Mouse (Mus musculus): ENCODE measurements around the gene Camk2d. TPM values are rescaled to one million over a fixed set of nuclear protein-coding genes. Genes with fewer than 3 reads are reported as not detected.

Camk2d gene
- polyA plus RNA-seq, 1 experiment = 25.3 TPM

DNA sequence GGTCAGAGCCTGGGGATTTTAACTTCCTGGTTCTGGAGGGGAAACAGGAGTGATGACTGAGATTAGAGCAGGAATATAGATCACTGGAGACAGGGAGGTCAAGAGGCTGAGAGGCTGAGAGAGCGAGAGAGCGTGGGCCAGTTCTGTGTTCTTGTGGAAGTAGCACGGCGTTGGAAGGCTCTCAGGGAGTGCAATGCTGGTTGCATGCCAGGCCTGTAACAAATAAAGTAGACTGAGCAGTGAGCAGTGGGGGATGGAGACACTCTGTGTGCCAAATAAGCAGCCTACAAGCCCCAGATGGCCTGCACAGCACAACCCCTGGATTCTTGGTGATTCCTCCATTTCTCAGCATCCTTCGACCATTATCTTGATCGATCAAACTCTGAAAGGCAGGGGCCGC, 71.3 kb downstream of the Camk2d start:
- Histone ChIP-seq H3K4me3 (replicated peaks; ENCODE audit: control insufficient read depth, low read depth, low read length) (no peak overlapping the region), H3K27ac (ENCODE audit: control insufficient read depth, insufficient read depth, low read depth, low read length, poor library complexity) (no peak overlapping the region), H3K4me1 (ENCODE audit: control insufficient read depth, insufficient read depth, low read length) (no peaks in the 10 kb centered on the region; the same call in 1 of the 2 replicates)
- WGBS = 79% methylated on average over 7 of the region's 7 CpGs
- TF ChIP-seq POLR2A (IDR thresholded peaks at IDR 0.05; ENCODE audit: borderline replicate concordance, control insufficient read depth, low read depth, low read length) = no peak

DNA sequence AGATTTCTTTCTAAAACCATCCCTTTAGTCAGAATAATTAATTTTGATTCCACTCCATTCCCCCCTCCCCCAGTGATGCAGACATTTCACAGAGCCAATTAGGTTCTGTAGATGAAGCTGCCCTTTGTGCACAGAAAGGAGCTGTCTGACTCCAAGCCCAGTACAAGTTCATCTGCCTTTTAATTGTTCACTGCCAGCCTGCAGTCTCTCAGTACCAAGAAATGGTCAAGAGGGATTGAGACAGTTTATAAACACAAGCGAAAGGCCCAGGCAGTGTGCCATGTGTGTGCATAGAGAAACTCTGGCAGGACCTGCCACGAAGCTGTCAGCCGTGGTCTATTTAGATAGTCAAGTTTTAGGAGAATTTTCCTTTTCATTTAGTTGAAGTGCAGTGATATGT, 72.0 kb downstream of the Camk2d start:
- WGBS = 85% methylated on average over 3 of the region's 3 CpGs
- TF ChIP-seq CTCF (IDR thresholded peaks at IDR 0.05; ENCODE audit: control insufficient read depth, insufficient read depth, low read length) (no peak), POLR2A (IDR thresholded peaks at IDR 0.05; ENCODE audit: borderline replicate concordance, control insufficient read depth, low read depth, low read length) (no peak)
- H3K4me1 ChIP-seq (ENCODE audit: control insufficient read depth, insufficient read depth, low read length) = no peaks in the 10 kb centered on the region; the same call in 1 of the 2 replicates
- no peak overlapping the region for H3K27ac ChIP-seq (ENCODE audit: control insufficient read depth, insufficient read depth, low read depth, low read length, poor library complexity)
- H3K4me3 ChIP-seq (replicated peaks; ENCODE audit: control insufficient read depth, low read depth, low read length) = no peak overlapping the region

DNA sequence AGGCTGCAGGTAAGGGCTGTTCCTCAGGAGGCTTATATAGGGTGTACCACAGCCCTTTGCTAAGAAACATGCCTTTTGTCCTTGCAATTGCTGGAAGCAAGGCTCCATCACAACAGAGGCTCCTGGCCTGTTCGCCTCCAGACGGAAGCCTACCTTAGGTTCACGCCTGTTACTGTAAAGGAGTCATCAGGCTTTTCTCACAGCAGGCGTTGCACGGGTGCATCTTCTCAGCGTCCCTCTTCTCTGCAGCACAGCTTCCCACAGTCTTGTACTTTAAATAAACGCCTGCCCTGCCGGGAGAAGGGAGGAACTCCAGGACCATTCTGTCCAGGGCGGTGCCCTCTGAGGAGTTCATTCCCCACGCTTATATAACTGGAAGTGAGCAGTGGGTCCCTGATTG, 72.6 kb downstream of the Camk2d start:
- 77% methylated on average over 10 of the region's 10 CpGs for WGBS
- H3K4me1 ChIP-seq (ENCODE audit: control insufficient read depth, insufficient read depth, low read length) = no peaks in the 10 kb centered on the region; the same call in 1 of the 2 replicates
- H3K27ac ChIP-seq (ENCODE audit: control insufficient read depth, insufficient read depth, low read depth, low read length, poor library complexity) = no peak overlapping the region
- no peak overlapping the region for H3K4me3 ChIP-seq (replicated peaks; ENCODE audit: control insufficient read depth, low read depth, low read length)
- TF ChIP-seq CTCF (IDR thresholded peaks at IDR 0.05; ENCODE audit: control insufficient read depth, insufficient read depth, low read length) (no peak), POLR2A (IDR thresholded peaks at IDR 0.05; ENCODE audit: borderline replicate concordance, control insufficient read depth, low read depth, low read length) (no peak)

DNA sequence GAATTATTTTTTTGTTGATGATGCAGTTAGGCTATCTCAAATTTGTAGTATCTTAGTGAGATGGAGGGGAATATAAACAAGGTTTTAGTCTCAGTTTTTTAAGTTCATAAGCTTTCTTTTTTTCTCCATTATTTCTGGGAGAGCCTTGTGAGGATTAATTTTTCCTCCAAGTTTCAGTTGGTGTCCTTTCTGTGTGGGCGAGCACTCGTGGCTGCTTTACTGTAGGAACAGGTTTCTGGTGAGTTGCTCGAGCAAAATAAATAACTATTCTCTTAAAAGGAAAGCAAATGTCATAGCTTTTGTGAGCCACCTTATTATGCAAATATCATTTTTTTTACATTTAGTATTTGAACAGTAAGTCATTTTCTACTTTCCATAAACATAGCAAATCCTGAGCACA, 74.3 kb downstream of the Camk2d start:
- WGBS = 75% methylated on average over 3 of the region's 3 CpGs
- no peak for TF ChIP-seq CTCF (IDR thresholded peaks at IDR 0.05; ENCODE audit: control insufficient read depth, insufficient read depth, low read length)
- TF ChIP-seq POLR2A (IDR thresholded peaks at IDR 0.05; ENCODE audit: borderline replicate concordance, control insufficient read depth, low read depth, low read length) = no peak
- H3K27ac ChIP-seq (ENCODE audit: control insufficient read depth, insufficient read depth, low read depth, low read length, poor library complexity) = no peak overlapping the region
- H3K4me3 ChIP-seq (replicated peaks; ENCODE audit: control insufficient read depth, low read depth, low read length) = no peak overlapping the region
- no peaks in the 10 kb centered on the region; the same call in 1 of the 2 replicates for H3K4me1 ChIP-seq (ENCODE audit: control insufficient read depth, insufficient read depth, low read length)

DNA sequence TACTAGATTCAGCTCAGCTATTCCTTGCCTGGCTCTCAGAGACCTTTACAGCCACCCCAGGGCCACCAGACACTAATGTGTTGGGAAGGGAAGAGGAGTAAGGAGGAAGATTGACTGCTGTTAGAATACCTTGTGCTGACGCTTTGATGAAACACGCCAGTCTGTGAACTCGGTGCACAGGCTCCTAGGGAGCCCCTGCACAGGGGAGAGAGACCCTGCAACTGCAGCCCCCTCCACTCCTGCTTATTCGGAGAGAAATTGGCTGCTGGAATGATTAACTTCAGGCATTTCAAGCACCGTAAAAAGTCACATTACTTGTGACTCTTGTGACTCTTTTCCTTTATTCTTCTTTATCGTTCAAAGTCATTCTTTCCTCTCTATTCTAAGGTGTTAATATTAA, 75.2 kb downstream of the Camk2d start:
- TF ChIP-seq POLR2A (IDR thresholded peaks at IDR 0.05; ENCODE audit: borderline replicate concordance, control insufficient read depth, low read depth, low read length) = no peak
- no peak for TF ChIP-seq CTCF (IDR thresholded peaks at IDR 0.05; ENCODE audit: control insufficient read depth, insufficient read depth, low read length)
- 78% methylated on average over 6 of the region's 6 CpGs for WGBS
- Histone ChIP-seq H3K27ac (ENCODE audit: control insufficient read depth, insufficient read depth, low read depth, low read length, poor library complexity) (no peak overlapping the region), H3K4me1 (ENCODE audit: control insufficient read depth, insufficient read depth, low read length) (no peaks in the 10 kb centered on the region; the same call in 1 of the 2 replicates), H3K4me3 (replicated peaks; ENCODE audit: control insufficient read depth, low read depth, low read length) (no peak overlapping the region)

DNA sequence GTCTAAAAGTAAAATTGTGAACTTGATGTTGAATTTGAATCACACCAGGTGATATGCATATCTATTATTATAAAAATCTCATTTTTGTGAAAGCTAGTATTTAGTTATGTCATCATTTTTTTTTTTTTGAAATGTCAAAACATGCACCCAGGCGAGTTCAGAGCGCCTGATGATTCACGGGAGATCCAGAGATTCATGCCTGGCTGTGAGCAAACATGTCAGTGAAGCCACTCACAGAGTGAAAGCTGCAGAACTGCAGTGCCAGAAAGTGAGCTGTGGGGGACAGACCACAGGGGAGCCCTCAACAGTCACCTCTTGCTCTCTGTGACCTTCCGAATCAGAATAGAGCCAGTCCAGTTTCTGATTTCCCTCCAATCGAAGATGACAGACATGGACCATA, 84.9 kb downstream of the Camk2d start:
- H3K4me1 ChIP-seq (ENCODE audit: control insufficient read depth, insufficient read depth, low read length) = no peaks in the 10 kb centered on the region
- WGBS = 78% methylated on average over 5 of the region's 5 CpGs
- no peak overlapping the region for H3K27ac ChIP-seq (ENCODE audit: control insufficient read depth, insufficient read depth, low read depth, low read length, poor library complexity)
- no peak overlapping the region for H3K4me3 ChIP-seq (replicated peaks; ENCODE audit: control insufficient read depth, low read depth, low read length)
- TF ChIP-seq POLR2A (IDR thresholded peaks at IDR 0.05; ENCODE audit: borderline replicate concordance, control insufficient read depth, low read depth, low read length) (no peak), CTCF (IDR thresholded peaks at IDR 0.05; ENCODE audit: control insufficient read depth, insufficient read depth, low read length) (no peak)

DNA sequence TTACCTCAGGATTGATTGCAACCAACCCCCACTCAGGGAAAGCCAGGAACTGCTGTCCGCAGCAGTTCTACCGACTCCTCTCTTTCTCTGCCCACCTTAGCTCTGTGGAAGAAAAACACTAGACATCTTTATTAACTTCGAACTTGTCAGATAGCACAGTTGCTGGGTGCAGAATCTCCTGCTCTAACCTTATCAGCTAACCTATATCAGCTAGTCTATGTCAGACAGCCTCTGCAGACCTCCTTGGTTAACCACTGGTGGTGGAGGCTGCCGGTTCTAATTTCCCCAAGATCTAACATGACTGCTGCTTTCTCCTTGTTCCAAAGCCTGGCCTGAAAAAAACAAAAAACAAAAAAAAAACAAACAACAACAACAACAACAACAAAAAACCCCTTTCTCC, 85.9 kb downstream of the Camk2d start:
- TF ChIP-seq CTCF (IDR thresholded peaks at IDR 0.05; ENCODE audit: control insufficient read depth, insufficient read depth, low read length) (no peak), POLR2A (IDR thresholded peaks at IDR 0.05; ENCODE audit: borderline replicate concordance, control insufficient read depth, low read depth, low read length) (no peak)
- Histone ChIP-seq H3K4me1 (ENCODE audit: control insufficient read depth, insufficient read depth, low read length) (no peaks in the 10 kb centered on the region), H3K4me3 (replicated peaks; ENCODE audit: control insufficient read depth, low read depth, low read length) (no peak overlapping the region), H3K27ac (ENCODE audit: control insufficient read depth, insufficient read depth, low read depth, low read length, poor library complexity) (no peak overlapping the region)
- WGBS = 57% methylated on average over 4 of the region's 4 CpGs

DNA sequence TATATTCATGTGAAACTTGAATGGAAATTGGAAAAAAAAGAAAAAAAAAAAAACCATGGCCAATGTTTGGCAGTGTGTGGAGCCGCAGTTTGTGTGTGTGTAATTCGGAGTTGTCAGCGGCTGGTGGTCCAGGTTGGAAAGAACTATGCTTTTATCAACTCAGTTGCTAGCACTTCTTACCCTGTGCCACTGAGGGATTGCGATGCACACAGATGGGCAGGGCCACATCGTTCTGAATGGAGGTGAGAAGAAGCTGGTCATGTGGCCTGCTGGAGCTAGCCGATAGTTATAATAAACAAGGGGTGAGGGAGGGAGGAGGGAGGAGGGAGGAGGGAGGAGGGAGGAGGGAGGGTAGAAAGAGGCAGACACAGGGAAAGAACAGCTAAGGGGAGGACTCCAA, 89.3 kb downstream of the Camk2d start:
- WGBS = 88% methylated on average over 6 of the region's 6 CpGs
- no peaks in the 10 kb centered on the region for H3K4me1 ChIP-seq (ENCODE audit: control insufficient read depth, insufficient read depth, low read length)
- TF ChIP-seq CTCF (IDR thresholded peaks at IDR 0.05; ENCODE audit: control insufficient read depth, insufficient read depth, low read length) = no peak
- no peak for TF ChIP-seq POLR2A (IDR thresholded peaks at IDR 0.05; ENCODE audit: borderline replicate concordance, control insufficient read depth, low read depth, low read length)
- no peak overlapping the region for H3K4me3 ChIP-seq (replicated peaks; ENCODE audit: control insufficient read depth, low read depth, low read length)
- no peak overlapping the region for H3K27ac ChIP-seq (ENCODE audit: control insufficient read depth, insufficient read depth, low read depth, low read length, poor library complexity)

DNA sequence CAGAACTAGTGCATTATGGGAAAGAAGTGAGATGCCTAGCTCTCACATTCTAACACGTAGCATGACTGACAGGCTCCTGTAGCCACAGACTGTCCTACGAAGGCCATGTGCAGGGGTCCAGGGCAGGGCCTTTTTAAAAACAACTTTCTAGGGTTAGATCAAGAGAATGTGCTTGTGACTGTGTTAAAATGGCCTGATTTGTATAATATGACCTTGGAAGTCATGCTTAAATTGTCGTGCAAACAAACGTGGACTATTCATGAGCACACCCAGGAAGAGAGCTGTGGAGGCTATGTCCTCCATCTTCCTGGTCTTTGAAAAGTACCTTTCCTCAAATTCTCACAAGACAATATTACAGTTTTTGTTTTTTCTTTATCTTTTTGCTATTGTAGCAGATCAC, 91.0 kb downstream of the Camk2d start:
- TF ChIP-seq CTCF (IDR thresholded peaks at IDR 0.05; ENCODE audit: control insufficient read depth, insufficient read depth, low read length) = no peak
- TF ChIP-seq POLR2A (IDR thresholded peaks at IDR 0.05; ENCODE audit: borderline replicate concordance, control insufficient read depth, low read depth, low read length) = no peak
- Histone ChIP-seq H3K4me3 (replicated peaks; ENCODE audit: control insufficient read depth, low read depth, low read length) (no peak overlapping the region), H3K27ac (ENCODE audit: control insufficient read depth, insufficient read depth, low read depth, low read length, poor library complexity) (no peak overlapping the region), H3K4me1 (ENCODE audit: control insufficient read depth, insufficient read depth, low read length) (no peaks in the 10 kb centered on the region; the same call in 1 of the 2 replicates)
- 76% methylated on average over 4 of the region's 4 CpGs for WGBS
